Mouse (Mus musculus) embryonic fibroblast, embryonic 13.5 days (primary cell): Measurements from ENCODE around the gene Cpxm1.

Experiments
- CTCF ChIP-seq: IDR thresholded peaks from 2 replicates; pipeline ENCODE4 v1.5.1; 2011; ENCODE audit warnings: mild to moderate bottlenecking, control low read depth, low read length, moderate library complexity, borderline replicate concordance; ENCODE audit not compliant: insufficient read depth
- POLR2A ChIP-seq: IDR thresholded peaks from 2 replicates; pipeline ENCODE4 v1.6.1; 2011; ENCODE audit warnings: low read depth, mild to moderate bottlenecking, control low read depth, low read length, moderate library complexity

GRCm38 (mm10) chr2:130351758-130352339 is 45.5 kb downstream of the Cpxm1 start:
- TF ChIP-seq CTCF (no peak), POLR2A (no peak)
